Mouse (Mus musculus) E14TG2a.4 (cell line): ENCODE results near the gene Gm21616.
"Not testable (repeated sequence)": the region's sequence is repeated elsewhere in the genome, so short reads cannot be mapped to it uniquely, and the experiment has no call there.

Experiments used
- H3K27me3 ChIP-seq: 2 replicates; pipeline ENCODE4 v1.6.1; 2014; ENCODE audit warnings: low read length, control low read depth; ENCODE audit not compliant: insufficient read depth
- H3K36me3 ChIP-seq: 2 replicates; pipeline ENCODE4 v1.6.1; 2014; ENCODE audit warnings: low read length, control low read depth; ENCODE audit not compliant: insufficient read depth
- H3K4me1 ChIP-seq: replicated peaks from 2 replicates; pipeline ENCODE4 v1.6.1; 2014; ENCODE audit warnings: low read depth, low read length, control low read depth
- H3K4me3 ChIP-seq: replicated peaks from 2 replicates; pipeline ENCODE4 v1.5.1; 2014; ENCODE audit warnings: mild to moderate bottlenecking, low read length
- H3K9me3 ChIP-seq: 2 replicates; pipeline ENCODE4 v1.6.1; 2014; ENCODE audit warnings: low read length, control low read depth

The Gm21616 gene

DNA sequence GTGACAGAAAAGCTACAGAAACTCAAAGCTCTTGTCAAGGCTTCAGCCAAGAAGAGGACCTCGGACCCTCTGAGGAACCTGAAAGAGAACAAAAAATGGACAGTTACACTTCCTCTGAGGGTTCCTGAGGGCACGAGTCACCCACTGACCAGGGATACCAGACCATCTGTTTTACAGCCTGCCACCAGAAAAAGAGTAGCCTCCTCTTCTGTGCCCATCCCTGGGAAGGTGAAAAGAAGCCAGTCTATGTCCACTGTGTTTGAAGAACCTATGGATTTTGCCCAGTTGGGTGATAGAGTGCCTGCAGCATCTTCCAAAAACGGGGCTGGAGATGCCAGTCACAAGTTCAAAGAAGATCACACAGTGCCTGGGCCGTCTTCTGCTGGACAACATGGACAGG, at the start of gene Gm21616:
Gm21616 (plus strand) TSS at position 301 of the 400 bp plus-strand sequence.
- H3K36me3 ChIP-seq, H3K4me1 ChIP-seq, H3K9me3 ChIP-seq, H3K4me3 ChIP-seq, H3K27me3 ChIP-seq: not testable (repeated sequence)
